Comparison of ENCODE assay signal across 9 mouse cellular contexts in the genomic region with DNA sequence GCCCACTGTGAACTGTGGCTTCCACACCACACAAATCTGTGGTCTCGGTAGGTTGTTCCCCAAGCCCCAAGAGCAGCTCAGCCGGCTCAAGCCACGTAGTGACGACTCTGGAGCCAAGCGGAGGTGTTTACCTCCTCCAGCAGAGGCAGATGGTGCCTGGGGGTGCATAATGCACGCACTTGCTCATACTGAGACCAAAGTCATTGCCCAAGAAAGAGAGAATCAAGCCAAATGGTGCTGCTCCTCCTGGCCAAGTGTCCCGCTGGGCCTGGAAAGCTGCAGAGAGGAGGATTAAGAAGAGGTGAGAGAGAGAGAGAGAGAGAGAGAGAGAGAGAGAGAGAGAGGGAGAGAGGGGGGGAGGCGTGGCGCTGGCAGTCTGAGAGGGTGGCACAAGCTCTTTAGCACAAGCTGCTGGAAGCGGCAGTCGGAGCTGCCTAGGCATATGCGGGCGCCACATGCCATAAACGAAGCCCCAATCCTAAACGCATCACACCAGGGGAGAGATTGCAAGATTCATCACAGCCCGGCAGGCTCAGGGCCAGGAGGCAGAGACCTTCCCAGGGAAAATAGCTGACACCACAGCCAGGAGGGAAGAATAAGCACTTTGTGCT.
A peak's percentile ranks its signal among the peaks of the same experiment; 100 is the strongest.
DNase-seq lines count a peak whose midpoint lies in the region; ATAC-seq lines count a peak whose summit lies in the region.
"Had no signal": no experiment of that assay in that cellular context is flagged by ENCODE, and none has a peak within 500 bp of the region (broad histone marks: within the 10 kb centered on the region; RNA-seq: fewer than 3 reads in every experiment).

No protein-coding gene starts in this region.

- peak; percentile 17 for DNase-seq in kidney, adult 11 months
- no peak for DNase-seq in kidney, postnatal 25 days
- DNase-seq in cerebellum, postnatal 14 days, result peak; percentile 87 to 90
- DNase-seq in layer of hippocampus, adult 9-11 months, result peak; percentile 75
- DNase-seq in right cerebral cortex, adult 18-20 months, result peak; percentile 71
- no peak for DNase-seq in lung, postnatal 14 days
- no peak for DNase-seq in lung, postnatal 36 days

- ATAC-seq in megakaryocyte, adult 5-6 weeks (ENCODE audit: poor library complexity, severe bottlenecking), result no peak
- ATAC-seq: liver, embryonic 12.5 days had no signal

Comparison
In these comparisons a context has a peak if more than half of its experiments do, and no peak if none do; other contexts are left out.
1. DNase-seq: peak in kidney, adult 11 months (single experiment), cerebellum, postnatal 14 days (2 of 2), layer of hippocampus, adult 9-11 months (single experiment) and right cerebral cortex, adult 18-20 months (single experiment); none in kidney, postnatal 25 days (0 of 2), lung, postnatal 14 days (single experiment) and lung, postnatal 36 days (single experiment).